Mouse (Mus musculus) embryonic facial prominence, embryonic 12.5 days (tissue): ENCODE results near the gene Smad3. TPM values are rescaled to one million over a fixed set of nuclear protein-coding genes. Genes with fewer than 3 reads are reported as not detected.

Source experiments
- ATAC-seq: fragments of 200-750 bp; cut with Nextera tagmentation; 2 replicates; pipeline ENCODE4 v1.8.0; 2017; ENCODE audit not compliant: insufficient number of reproducible peaks, insufficient read depth, low FRiP score, low TSS enrichment
- H3K27ac ChIP-seq: fragments of 300-500 bp; sonication (generic); 2 replicates; pipeline ENCODE4 v1.5.1; 2016; ENCODE audit warnings: mild to moderate bottlenecking
- H3K27me3 ChIP-seq: fragments of 300-500 bp; sonication (generic); 2 replicates; pipeline ENCODE4 v1.6.1; 2016; ENCODE audit warnings: mild to moderate bottlenecking, moderate library complexity
- H3K36me3 ChIP-seq: fragments of 300-500 bp; sonication (generic); 2 replicates; pipeline ENCODE4 v1.6.1; 2016; ENCODE audit warnings: mild to moderate bottlenecking
- H3K4me1 ChIP-seq: fragments of 300-500 bp; sonication (generic); 2 replicates; pipeline ENCODE4 v1.6.1; 2016
- H3K4me2 ChIP-seq: fragments of 300-500 bp; sonication (generic); replicated peaks from 2 replicates; pipeline ENCODE4 v1.6.1; 2016; ENCODE audit warnings: mild to moderate bottlenecking, moderate library complexity
- H3K4me3 ChIP-seq: fragments of 300-500 bp; sonication (generic); 2 replicates; pipeline ENCODE4 v1.5.1; 2016; ENCODE audit warnings: mild to moderate bottlenecking
- H3K9ac ChIP-seq: fragments of 300-500 bp; sonication (generic); 2 replicates; pipeline ENCODE4 v1.6.1; 2016; ENCODE audit warnings: mild to moderate bottlenecking, moderate library complexity
- H3K9me3 ChIP-seq: fragments of 300-500 bp; sonication (generic); 2 replicates; pipeline ENCODE4 v1.6.1; 2016; ENCODE audit warnings: mild to moderate bottlenecking, moderate library complexity
- WGBS: fragments of 180-500 bp; shearing (Covaris S2); methylation state at CpG from one replicate; pipeline ENCODE4 v1.1.7; 2016; 5-methylcytosine and 5-hydroxymethylcytosine counted together
- polyA plus RNA-seq: library from polyadenylated mRNA; unstranded; fragments of >200 nt; fragmentation: Nextera tagmentation; extraction: Ambion mirVana; gene quantifications from 2 replicates; pipeline ENCODE4 v1.2.1, GENCODE M21; 2016

The Smad3 gene
- polyA plus RNA-seq, 1 experiment from 2014 or later, result 38.6 TPM

- H3K4me3 ChIP-seq, result no peak overlapping the region
- ATAC-seq, result no peak
- H3K9me3 ChIP-seq, result no peaks in the 10 kb centered on the region
- H3K27ac ChIP-seq, result peak overlapping the region; percentile 68
- H3K9ac ChIP-seq, result no peak overlapping the region
- peaks cover 58% of the 10 kb centered on the region for H3K4me1 ChIP-seq
- WGBS, result 87% methylated on average over 14 of the region's 14 CpGs
- no peaks in the 10 kb centered on the region for H3K27me3 ChIP-seq
- peaks cover 63% of the 10 kb centered on the region for H3K36me3 ChIP-seq
- no peak overlapping the region for H3K4me2 ChIP-seq
Measured at GRCm38 (mm10) chr9:63650905-63651304, 106.9 kb downstream of the Smad3 start.

DNA sequence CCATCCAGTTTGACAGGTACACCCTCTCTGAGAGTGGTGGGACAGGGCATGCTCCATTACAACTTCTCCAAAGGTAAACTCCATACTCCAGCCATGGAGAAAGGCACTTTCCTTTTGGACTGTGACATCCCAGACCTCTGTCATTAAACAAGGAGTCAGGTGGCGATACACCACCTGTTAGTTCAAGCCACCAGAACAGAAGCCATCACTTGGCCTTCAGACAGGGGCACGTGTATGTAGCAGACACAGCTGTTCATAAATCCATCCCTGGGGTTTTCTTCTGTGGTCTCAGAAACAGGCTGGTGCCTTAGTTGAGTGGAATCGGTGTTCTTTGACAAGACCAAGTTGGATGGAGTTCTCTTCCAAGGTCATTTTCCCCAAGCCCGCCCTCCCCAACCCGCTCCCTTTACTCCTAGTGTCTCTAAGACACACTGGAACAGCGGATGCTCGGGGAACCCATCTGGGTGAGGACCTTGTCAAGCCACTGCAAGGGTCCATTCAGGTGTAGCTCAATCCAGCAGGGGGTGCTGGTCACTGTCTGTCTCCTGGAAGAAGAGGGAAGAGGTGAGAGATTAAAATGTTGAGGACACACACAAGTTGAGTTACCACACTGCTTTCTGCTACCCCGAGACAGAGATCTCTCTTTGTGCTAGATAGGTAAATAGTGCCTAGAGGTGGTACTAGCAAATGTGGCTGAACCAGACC is 107.8 kb downstream of the Smad3 start:
- Histone ChIP-seq H3K4me1 (peaks cover 49% of the 10 kb centered on the region), H3K27ac (no peak overlapping the region), H3K36me3 (peaks cover 59% of the 10 kb centered on the region)

GRCm38 (mm10) chr9:63648520-63648918 is 109.3 kb downstream of the Smad3 start:
- Histone ChIP-seq H3K4me1 (peaks cover 37% of the 10 kb centered on the region), H3K9me3 (no peaks in the 10 kb centered on the region), H3K4me3 (no peak overlapping the region), H3K27me3 (no peaks in the 10 kb centered on the region), H3K4me2 (no peak overlapping the region), H3K27ac (no peak overlapping the region), H3K36me3 (peaks cover 50% of the 10 kb centered on the region), H3K9ac (no peak overlapping the region)
- ATAC-seq, result no peak
- WGBS, result 87% methylated on average over 9 of the region's 9 CpGs

More for the DNA sequence above, 107.8 kb downstream of the Smad3 start:
- H3K9me3 ChIP-seq, result no peaks in the 10 kb centered on the region
- no peak for ATAC-seq
- H3K4me3 ChIP-seq, result no peak overlapping the region
- H3K4me2 ChIP-seq, result no peak overlapping the region
- no peak overlapping the region for H3K9ac ChIP-seq
- 87% methylated on average over 8 of the region's 8 CpGs for WGBS
- no peaks in the 10 kb centered on the region for H3K27me3 ChIP-seq

- WGBS, result 76% methylated on average over 9 of the region's 9 CpGs
Measured at GRCm38 (mm10) chr9:63647581-63648519, 109.9 kb downstream of the Smad3 start.

DNA sequence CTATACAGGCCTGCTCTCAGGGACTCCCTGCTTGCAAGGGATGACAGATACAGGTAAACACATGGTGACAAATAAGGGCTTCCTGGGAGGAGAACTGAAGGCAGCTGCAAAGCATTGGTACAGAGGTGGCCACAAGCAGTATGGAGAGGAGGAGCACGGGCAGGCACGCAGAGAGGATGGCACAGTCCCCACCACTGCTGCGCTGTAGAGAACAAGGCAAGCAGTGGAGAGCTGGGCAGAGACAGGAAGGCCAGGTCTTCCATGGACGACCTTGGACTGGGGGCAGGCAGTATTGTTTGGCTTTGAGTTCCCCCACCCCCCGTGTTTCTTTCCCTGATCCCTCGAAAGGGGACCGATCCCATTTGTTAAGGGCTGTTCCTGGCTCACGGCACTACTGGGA is 112.7 kb downstream of the Smad3 start:
- no peak for ATAC-seq
- H3K27me3 ChIP-seq, result no peaks in the 10 kb centered on the region
- H3K9me3 ChIP-seq, result no peaks in the 10 kb centered on the region
- H3K36me3 ChIP-seq, result peaks cover 35% of the 10 kb centered on the region
- H3K4me3 ChIP-seq, result no peak overlapping the region
- no peak overlapping the region for H3K9ac ChIP-seq
- H3K27ac ChIP-seq, result no peak overlapping the region
- 0 out of 2 replicates have a peak, but pooled peaks cover 6% of the 10 kb centered on the region for H3K4me1 ChIP-seq
- 86% methylated on average over 8 of the region's 8 CpGs for WGBS
- H3K4me2 ChIP-seq, result no peak overlapping the region

More at GRCm38 (mm10) chr9:63647581-63648519, 109.9 kb downstream of the Smad3 start:
- H3K9me3 ChIP-seq, result no peaks in the 10 kb centered on the region
- ATAC-seq, result no peak
- peaks cover 31% of the 10 kb centered on the region for H3K4me1 ChIP-seq
- no peak overlapping the region for H3K4me2 ChIP-seq
- H3K27ac ChIP-seq, result no peak overlapping the region
- no peak overlapping the region for H3K9ac ChIP-seq
- H3K4me3 ChIP-seq, result no peak overlapping the region
- H3K36me3 ChIP-seq, result peaks cover 47% of the 10 kb centered on the region
- H3K27me3 ChIP-seq, result no peaks in the 10 kb centered on the region

- 0 out of 2 replicates have a peak, but pooled peaks cover 6% of the 10 kb centered on the region for H3K4me1 ChIP-seq
- H3K9me3 ChIP-seq, result no peaks in the 10 kb centered on the region
- 92% methylated on average over 6 of the region's 6 CpGs for WGBS
- H3K36me3 ChIP-seq, result peaks cover 27% of the 10 kb centered on the region
- H3K27ac ChIP-seq, result no peak overlapping the region
- no peak overlapping the region for H3K4me2 ChIP-seq
- H3K27me3 ChIP-seq, result no peaks in the 10 kb centered on the region
- H3K9ac ChIP-seq, result no peak overlapping the region
- no peak overlapping the region for H3K4me3 ChIP-seq
- ATAC-seq, result no peak
Measured at GRCm38 (mm10) chr9:63644011-63644410, 113.8 kb downstream of the Smad3 start.

GRCm38 (mm10) chr9:63641983-63642646 is 115.7 kb downstream of the Smad3 start:
- no peaks in the 10 kb centered on the region for H3K27me3 ChIP-seq
- WGBS, result 88% methylated on average over 4 of the region's 4 CpGs
- H3K36me3 ChIP-seq, result peaks cover 16% of the 10 kb centered on the region

DNA sequence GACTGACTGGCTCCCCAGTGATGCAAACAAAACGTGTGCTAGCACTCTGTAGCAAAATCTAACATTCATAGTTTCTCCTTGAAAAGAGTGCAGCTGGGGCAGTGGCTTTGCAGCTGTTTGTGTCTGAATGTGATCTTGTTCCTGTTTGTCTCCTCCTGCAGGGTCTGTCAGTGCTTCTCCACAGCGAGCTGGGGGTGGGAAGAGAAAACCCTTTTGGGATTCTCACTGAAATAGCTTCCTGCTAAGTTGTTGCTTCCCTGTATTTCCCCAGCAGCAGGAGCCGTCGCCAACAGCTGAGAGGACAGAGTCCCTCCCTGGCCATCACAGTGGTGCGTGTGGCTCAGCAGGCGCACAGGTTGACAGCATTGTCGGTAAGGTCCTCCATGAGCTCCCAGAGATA is 121.7 kb downstream of the Smad3 start:
- WGBS, result 75% methylated on average over 7 of the region's 7 CpGs
- H3K36me3 ChIP-seq, result 0 out of 2 replicates have a peak, but pooled peaks cover 4% of the 10 kb centered on the region
- no peak overlapping the region for H3K4me3 ChIP-seq
- peaks cover 8% of the 10 kb centered on the region for H3K4me1 ChIP-seq
- no peak overlapping the region for H3K9ac ChIP-seq
- no peak overlapping the region for H3K27ac ChIP-seq
- no peak overlapping the region for H3K4me2 ChIP-seq
- ATAC-seq, result no peak
- no peaks in the 10 kb centered on the region for H3K9me3 ChIP-seq
- no peaks in the 10 kb centered on the region for H3K27me3 ChIP-seq

More at GRCm38 (mm10) chr9:63641983-63642646, 115.7 kb downstream of the Smad3 start:
- no peak for ATAC-seq
- Histone ChIP-seq H3K4me2 (no peak overlapping the region), H3K9me3 (no peaks in the 10 kb centered on the region), H3K27ac (no peak overlapping the region), H3K9ac (no peak overlapping the region), H3K4me3 (no peak overlapping the region), H3K4me1 (no peaks in the 10 kb centered on the region)

GRCm38 (mm10) chr9:63633334-63633733 is 124.5 kb downstream of the Smad3 start:
- no peaks in the 10 kb centered on the region for H3K27me3 ChIP-seq
- no peaks in the 10 kb centered on the region for H3K9me3 ChIP-seq
- ATAC-seq, result no peak
- H3K4me2 ChIP-seq, result no peak overlapping the region
- 66% methylated on average over 7 of the region's 7 CpGs for WGBS
- H3K4me1 ChIP-seq, result peaks cover 8% of the 10 kb centered on the region
- H3K9ac ChIP-seq, result no peak overlapping the region
- H3K4me3 ChIP-seq, result no peak overlapping the region
- peaks cover 15% of the 10 kb centered on the region for H3K36me3 ChIP-seq
- no peak overlapping the region for H3K27ac ChIP-seq

- Histone ChIP-seq H3K4me1 (peaks cover 8% of the 10 kb centered on the region), H3K36me3 (peaks cover 15% of the 10 kb centered on the region), H3K27ac (no peak overlapping the region), H3K9me3 (no peaks in the 10 kb centered on the region), H3K4me3 (no peak overlapping the region), H3K9ac (no peak overlapping the region), H3K4me2 (no peak overlapping the region), H3K27me3 (no peaks in the 10 kb centered on the region)
- WGBS, result 52% methylated on average over 11 of the region's 11 CpGs
- no peak for ATAC-seq
Measured at GRCm38 (mm10) chr9:63632924-63633323, 124.9 kb downstream of the Smad3 start.

DNA sequence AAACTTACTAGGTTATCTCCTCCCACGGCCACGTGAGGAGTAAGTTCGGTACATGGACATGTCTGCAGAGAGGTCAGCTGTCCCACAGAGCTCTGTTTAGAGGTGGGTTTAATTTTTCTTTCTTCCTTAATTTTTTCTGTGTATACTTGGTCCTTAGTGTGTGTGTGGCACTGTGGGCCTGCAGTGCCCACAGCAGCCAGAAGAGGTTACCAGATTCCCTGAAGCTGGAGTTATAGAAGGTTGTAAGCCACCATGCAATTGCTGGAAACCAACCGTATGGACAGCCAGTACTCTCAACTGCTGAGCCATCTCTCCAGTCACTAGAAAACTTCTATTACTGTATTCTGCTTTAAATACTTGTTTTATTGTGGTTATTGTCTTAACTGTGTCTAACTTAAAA is 125.7 kb downstream of the Smad3 start:
- Histone ChIP-seq H3K27ac (no peak overlapping the region), H3K9ac (no peak overlapping the region), H3K4me3 (no peak overlapping the region), H3K36me3 (peaks cover 21% of the 10 kb centered on the region), H3K4me1 (peaks cover 8% of the 10 kb centered on the region), H3K27me3 (no peaks in the 10 kb centered on the region), H3K9me3 (no peaks in the 10 kb centered on the region), H3K4me2 (no peak overlapping the region)
- no peak for ATAC-seq
- 89% methylated on average over 4 of the region's 4 CpGs for WGBS
